Mouse (Mus musculus) brain, embryonic 14.5 days (tissue): ENCODE measurements around the gene Lrrc46.

Source experiments
- CTCF ChIP-seq: fragments of 200-500 bp; IDR thresholded peaks from 2 replicates; pipeline ENCODE4 v1.5.1; 2012; ENCODE audit warnings: inconsistent platforms, mild to moderate bottlenecking, moderate library complexity, borderline replicate concordance; ENCODE audit not compliant: insufficient read depth, insufficient read length; ENCODE audit errors: extremely low read depth
- POLR2A ChIP-seq: fragments of 200-500 bp; IDR thresholded peaks from 2 replicates; pipeline ENCODE4 v1.6.1; 2012; ENCODE audit warnings: mild to moderate bottlenecking, inconsistent platforms, borderline replicate concordance; ENCODE audit not compliant: poor library complexity, insufficient read depth, insufficient read length, severe bottlenecking; ENCODE audit errors: extremely low read depth

- TF ChIP-seq POLR2A (no peak), CTCF (no peak)
Observed at GRCm38 (mm10) chr11:97024977-97025376, 16.2 kb downstream of the Lrrc46 start.
